Mouse (Mus musculus) layer of hippocampus, postnatal 10 days (tissue): ENCODE results near the gene Pigo. TPM values are rescaled to one million over a fixed set of nuclear protein-coding genes. Genes with fewer than 3 reads are reported as not detected.

Experiments
- DNase-seq, 2 experiments: peaks; one replicate each; pipeline ENCODE4 v3.0.0; 2021; ENCODE audit warnings: low spot score in 2 of 2
- long read RNA-seq: library from polyadenylated mRNA; stranded (forward); transcript quantifications from one replicate; pipeline ENCODE4 v2.0.0, GENCODE M21; 2023
- total RNA-seq, 2 experiments: library from RNA; stranded (reverse); gene quantifications; 2 replicates each; pipeline ENCODE4 v1.2.3; 2021

Gene Pigo
- total RNA-seq, result 10 to 100 TPM; 25.6 to 26.0 TPM
- long read RNA-seq, partial matches to known transcripts, result 1 of 14 reads
- long read RNA-seq, other reads (novel, unspliced or antisense), result 13 of 14 reads

- DNase-seq, result peak; percentile 97
These were observed at the start of gene Pigo for GRCm38 (mm10) chr4:43025084-43025960. Gene Pigo, minus strand, starts transcription at chr4:43025819.

- no peak for DNase-seq
These were observed 49.3 kb upstream of the Pigo start for GRCm38 (mm10) chr4:43074923-43075322.

- DNase-seq, result no peak
These were observed 39.9 kb upstream of the Pigo start for GRCm38 (mm10) chr4:43065471-43065870.

GRCm38 (mm10) chr4:43060286-43060685, 34.7 kb upstream of the Pigo start:
- DNase-seq, result no peak

- DNase-seq, result no peak
These were observed 34.1 kb upstream of the Pigo start for GRCm38 (mm10) chr4:43059697-43060096.

- DNase-seq, result peak; percentile 90 to 94
These were observed 33.4 kb upstream of the Pigo start, which contains the start of gene Unc13b for GRCm38 (mm10) chr4:43058753-43059654. Gene Unc13b, plus strand, starts transcription at chr4:43058953.

GRCm38 (mm10) chr4:43058392-43058752, 32.8 kb upstream of the Pigo start:
- no peak for DNase-seq

GRCm38 (mm10) chr4:43057654-43058053, 32.0 kb upstream of the Pigo start:
- DNase-seq, result no peak

GRCm38 (mm10) chr4:43052627-43053026, 27.0 kb upstream of the Pigo start:
- no peak for DNase-seq

GRCm38 (mm10) chr4:43047231-43047630, 21.6 kb upstream of the Pigo start:
- DNase-seq, result peak; percentile 71 to 79

- DNase-seq, result no peak
These were observed 21.0 kb upstream of the Pigo start for GRCm38 (mm10) chr4:43046607-43047006.

- DNase-seq, result peak; percentile 95 to 96
These were observed 20.2 kb upstream of the Pigo start, which contains the start of gene Fam214b for GRCm38 (mm10) chr4:43045659-43046302. Gene Fam214b, minus strand, starts transcription at chr4:43046220.

GRCm38 (mm10) chr4:43045285-43045658, 19.7 kb upstream of the Pigo start:
- DNase-seq, result peak in 1 of 2 experiments; percentile 44

- no peak for DNase-seq
These were observed 19.1 kb upstream of the Pigo start for GRCm38 (mm10) chr4:43044673-43045072.

GRCm38 (mm10) chr4:43043644-43044357, 18.2 kb upstream of the Pigo start:
- peak; percentile 48 to 64 for DNase-seq

GRCm38 (mm10) chr4:43040881-43041547, 15.4 kb upstream of the Pigo start:
- no peak for DNase-seq

- peak; percentile 88 to 93 for DNase-seq
These were observed 14.5 kb upstream of the Pigo start for GRCm38 (mm10) chr4:43040114-43040572.

GRCm38 (mm10) chr4:43039609-43040008, 14.0 kb upstream of the Pigo start:
- peak in 1 of 2 experiments; percentile 31 for DNase-seq

GRCm38 (mm10) chr4:43038567-43039495, 13.2 kb upstream of the Pigo start:
- DNase-seq, result peak; percentile 53 to 65
